Mouse (Mus musculus) spleen, postnatal 36 days (tissue): ENCODE measurements around the gene Ube2k.
A peak's percentile ranks its signal among the peaks of the same experiment; 100 is the strongest.

Source experiments
- DNase-seq, 2 experiments: peaks; one replicate each; pipeline ENCODE4 v3.0.0; 2022; ENCODE audit warnings: low spot score in 2 of 2, mixed read lengths in 1 of 2

Ube2k gene

DNA sequence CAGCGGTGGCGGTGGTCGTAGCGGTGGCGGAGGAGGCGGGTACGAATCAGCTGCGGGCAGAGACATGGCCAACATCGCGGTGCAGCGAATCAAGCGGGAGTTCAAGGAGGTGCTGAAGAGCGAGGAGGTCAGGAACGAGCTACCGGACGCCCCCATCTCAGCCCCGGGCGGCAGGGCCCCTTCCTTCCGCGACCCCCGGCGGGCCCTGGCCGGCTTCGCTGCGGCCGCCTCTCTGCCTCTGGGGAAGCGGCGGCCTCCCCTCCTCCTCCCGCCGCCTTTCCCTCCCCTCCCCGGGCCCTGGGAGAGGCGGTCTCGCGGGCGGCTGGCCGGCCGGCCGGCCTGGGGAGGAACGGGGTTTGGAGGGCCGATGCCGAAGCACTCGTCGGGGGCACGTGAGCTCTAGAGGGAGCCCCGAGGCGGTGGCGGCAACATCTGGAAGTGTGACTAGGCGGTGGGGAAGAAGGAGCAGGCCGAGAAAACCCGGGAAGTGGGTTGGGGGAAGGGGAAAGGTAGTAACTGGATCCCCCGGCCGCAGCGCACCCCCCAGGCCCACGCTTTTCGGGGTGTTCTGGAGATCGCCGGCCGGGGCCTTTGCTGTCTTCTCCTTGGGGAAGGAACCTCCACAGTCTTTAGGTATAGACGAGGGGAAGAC lies 513 bp downstream of the Ube2k start:
- DNase-seq: peak in 1 of 2 experiments; percentile 38

DNA sequence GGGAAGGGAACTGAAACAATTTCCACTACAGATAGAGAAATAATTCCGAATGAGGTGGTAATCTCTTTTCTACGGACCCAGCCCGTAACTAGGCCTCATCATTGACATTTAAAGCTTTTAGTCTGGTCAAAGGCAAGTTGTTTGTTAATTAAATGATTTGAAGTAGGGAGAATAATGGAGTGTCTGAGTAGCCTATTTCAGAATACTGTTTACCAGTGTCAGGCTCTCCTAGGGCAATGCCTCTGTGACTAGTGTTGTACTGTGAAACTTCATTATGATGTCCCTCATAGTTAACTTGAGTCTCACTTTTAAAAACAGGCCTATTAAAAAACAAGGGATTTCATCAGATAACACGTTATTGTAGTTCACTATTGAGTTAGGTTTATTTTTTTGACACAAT lies 1.1 kb downstream of the Ube2k start:
- DNase-seq: no peak

DNA sequence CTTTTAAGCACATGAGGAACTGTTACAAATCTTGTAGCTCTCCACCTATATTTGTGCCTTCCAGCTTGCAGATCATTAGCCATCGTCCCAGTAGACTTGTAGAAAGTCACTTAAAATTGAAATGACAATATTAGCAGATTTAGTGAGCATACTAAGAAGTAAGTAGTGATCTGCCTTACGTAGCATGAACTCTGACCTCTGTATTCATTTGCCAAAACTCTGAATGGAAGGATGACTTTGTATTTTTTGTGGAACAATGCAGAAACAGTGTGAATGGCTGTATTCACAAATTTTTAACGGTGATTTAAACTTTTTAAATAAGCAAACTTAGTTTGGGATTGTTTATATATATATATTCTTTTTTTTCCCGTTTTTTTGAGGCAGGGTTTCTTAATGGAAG lies 1.8 kb downstream of the Ube2k start:
- DNase-seq: no peak

DNA sequence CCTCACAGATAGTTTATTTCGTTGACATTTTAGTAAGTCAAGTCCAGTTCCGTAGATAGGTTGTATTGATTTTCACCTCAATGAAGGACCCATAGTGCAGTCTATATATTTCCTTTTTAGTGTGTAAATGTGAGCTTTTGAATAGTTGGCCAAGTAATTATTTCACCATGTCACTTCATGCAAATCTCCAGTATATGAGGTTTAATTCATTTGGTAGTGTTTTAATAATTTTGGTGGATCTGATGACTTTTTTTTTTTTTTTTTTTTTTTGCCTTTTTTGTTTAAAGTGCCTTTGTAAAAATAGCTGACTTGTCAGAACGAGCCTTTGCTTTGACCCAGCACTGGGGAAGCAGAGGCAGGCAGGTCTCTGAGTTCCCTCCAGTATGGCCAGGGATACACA lies 2.8 kb downstream of the Ube2k start:
- DNase-seq: no peak

DNA sequence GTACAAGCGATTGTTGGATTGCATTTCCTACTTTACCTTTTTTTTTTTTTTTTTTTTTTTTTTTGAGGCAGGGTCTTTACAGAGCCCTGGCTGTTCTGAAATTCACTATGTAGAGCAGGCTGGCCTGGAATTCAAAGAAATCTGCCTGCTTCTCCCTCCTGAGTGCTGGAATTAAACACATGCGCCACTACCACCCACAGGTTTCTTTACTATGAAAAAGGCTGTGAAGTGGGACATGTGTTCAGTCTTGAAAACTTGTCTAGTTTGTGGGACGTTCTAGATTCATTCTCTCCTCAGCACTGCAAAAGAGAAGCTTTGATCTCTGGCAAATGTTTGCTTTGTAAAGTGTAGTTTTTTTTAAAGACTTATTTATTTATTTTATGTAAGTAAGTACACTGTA lies 4.9 kb downstream of the Ube2k start:
- no peak for DNase-seq

DNA sequence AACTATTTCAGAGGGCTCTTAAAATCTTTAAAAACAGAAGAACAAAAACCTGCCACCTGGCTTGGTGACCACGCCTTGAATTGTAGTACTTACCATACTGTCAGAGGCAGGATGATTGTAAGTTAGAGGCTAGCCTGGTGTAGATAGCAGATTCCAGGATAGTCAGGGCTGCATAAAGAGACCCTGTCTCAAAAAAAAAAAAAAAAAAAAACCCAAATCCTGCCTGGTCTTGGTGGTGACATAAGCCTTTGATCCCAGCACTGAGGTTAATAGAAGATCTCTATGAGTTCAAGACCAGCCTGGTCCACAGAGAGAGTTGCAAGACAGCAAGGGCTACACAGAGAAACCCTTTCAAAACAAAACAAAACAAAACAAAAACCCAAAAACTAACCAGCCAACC lies 6.5 kb downstream of the Ube2k start:
- no peak for DNase-seq

DNA sequence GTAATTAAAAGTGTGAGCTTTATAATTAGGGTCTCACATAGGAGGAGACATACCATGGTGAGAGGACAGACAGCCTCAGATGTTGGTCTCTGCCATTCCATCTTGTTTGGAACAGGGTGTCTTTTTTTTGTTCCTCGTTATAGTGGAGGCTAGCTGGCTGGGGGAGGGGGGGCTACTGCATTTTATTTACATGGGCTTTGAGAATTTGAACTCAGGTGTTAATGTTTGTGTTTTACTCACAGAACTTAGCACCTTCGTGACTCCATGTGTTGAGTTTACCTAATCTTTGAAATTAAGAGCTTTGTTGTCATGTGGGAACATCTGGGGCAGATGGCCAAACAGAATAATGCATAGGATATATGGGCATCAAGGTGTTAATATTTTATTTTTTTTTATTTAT lies 7.6 kb downstream of the Ube2k start:
- no peak for DNase-seq

DNA sequence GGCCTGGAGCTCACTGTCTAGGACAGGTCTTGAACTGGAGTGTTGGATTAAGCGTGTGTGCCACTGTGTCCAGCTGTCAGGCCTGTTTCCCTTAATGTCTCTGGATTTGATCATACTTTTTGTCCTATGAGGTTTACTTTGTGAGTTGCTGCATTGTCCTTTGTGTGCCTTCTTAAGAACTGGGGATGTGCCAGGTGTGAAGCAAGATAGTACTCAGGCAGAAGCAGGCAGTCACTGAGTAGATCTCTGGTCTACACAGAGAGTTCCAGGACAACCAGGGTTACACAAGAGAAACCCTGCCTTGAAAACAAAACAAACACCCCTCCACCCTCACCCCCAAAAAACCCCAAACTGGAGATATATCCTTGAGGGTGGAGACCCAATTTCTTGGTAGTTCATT lies 12.6 kb downstream of the Ube2k start:
- DNase-seq: no peak

DNA sequence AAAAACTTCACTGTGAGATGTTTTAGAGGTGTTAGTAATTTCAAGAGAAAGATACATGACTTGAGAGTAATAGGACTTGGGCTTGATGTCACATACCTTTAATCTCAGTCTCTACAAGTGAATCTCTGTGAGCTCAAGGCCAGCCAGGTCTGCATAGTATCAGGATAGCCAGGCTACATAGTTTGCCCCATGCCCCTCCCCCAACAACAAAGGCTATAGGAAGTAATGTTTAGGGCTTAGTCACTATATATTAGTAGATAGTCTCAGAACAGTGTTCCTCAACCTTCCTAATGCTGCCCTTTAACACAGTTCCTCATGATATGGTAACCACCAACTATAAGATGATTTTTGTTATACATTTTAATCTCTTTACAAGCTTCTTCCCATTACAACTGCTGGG lies 20.1 kb downstream of the Ube2k start:
- no peak for DNase-seq

DNA sequence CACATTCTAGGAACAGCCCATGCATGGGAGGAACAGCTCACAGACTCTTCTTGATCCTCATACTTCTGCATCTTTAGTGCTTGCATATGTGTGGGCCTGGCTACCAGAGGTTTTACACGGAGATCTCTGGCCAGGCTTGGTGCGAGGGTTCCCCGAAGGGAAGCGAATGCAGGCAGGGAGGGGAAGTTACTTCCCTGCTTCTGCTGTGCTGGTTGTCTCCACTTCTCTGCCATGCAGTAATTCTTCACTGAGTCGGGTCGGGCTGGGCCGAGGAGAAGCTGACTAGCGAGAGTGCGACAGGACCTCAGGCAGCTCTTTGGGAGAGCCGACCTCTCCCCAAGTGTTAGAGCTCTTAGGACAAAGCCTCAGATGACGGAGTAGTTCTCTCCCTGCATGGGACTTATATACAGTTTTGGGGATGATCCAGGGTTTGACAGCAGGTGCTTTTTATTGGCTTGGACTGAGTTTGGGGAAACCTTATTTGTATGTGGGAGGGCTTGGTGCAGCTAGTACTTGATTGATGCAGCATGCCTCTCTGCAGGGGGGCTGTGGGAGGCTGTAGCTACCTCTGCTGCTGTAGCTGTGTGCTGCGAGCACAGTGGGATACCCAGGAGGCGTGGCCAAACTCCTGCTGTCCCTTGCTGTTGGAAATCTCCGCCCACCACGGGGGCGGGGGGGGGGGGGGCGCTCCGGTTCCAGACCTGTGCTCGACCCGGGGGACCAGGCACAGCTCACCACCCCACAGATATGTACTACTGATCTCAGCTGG lies 24.3 kb downstream of the Ube2k start:
- peak; percentile 2 to 6 for DNase-seq

DNA sequence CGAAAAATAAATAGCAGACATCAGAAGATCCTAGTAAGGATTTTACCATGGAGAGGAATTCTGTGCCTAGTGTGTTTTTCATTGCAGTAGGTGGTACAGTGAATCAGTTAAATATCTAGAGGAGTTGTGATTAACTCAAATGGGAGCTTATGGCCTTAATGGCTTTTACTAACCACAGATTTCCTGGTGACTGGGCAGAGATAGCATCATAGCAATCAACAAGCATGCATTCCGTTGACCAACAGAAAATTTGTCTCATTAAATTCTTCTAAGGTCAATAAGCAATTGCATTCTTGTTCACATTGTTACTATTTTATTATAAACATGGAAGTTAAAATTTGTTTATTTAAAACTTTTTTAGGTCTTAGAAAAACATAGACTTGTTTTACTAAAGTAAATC lies 28.5 kb downstream of the Ube2k start:
- DNase-seq: no peak

DNA sequence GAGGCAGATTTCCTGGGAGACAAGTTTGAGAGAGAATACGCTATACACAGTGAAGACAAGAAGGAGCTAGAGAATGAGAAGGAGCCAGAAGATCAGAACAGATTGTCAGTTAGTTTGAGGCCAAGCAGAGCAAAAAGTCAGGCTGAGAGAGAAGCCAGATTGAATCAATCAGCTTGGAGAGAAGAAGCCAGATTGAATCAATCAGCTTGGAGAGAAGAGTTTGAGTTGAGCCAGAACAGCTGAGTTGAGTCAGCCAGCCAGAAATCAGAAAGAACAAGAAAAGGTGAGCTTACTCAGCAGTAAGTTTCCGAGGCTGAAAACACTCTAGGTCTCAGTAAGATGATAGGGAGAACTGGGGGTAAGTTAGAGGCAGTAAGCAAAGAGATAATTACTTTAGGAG lies 37.8 kb downstream of the Ube2k start:
- DNase-seq: no peak

DNA sequence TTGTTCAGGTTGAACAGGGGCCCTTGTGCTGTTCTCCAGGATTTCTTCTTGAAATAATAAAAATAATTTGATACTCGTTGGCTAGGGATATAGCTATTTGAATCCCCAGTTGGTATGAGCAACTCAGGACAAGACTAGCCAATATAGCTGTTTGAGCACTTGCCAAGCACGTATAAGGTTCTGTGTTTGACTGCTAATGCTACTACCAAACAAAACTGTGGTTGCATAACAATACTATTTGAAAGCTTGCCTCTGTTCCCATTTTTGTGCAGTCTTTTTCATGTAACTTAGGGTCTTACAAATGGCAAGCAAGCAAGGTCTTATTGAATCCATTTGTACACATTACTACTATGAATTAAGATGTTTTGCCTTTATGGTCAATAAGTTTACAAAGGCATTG lies 38.9 kb downstream of the Ube2k start:
- DNase-seq: no peak

DNA sequence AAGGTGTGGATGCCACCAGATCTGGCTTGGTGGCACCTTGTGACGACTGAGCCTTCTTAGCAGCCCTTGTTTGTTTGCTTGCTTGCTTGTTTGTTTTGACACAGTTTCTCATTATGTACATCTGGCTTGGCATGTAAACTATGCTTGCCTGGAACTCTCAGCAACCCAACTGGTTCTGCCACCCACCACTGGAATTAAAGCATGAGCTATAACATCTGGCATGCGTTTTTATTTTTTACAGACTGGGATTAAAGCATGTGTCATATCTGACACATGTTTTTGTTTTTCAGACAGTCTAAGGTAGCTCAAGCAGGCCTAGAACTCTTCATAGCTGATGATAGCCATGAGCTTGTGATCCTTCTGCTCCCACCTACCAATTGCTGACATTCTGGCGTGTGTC lies 41.5 kb downstream of the Ube2k start:
- DNase-seq: no peak

DNA sequence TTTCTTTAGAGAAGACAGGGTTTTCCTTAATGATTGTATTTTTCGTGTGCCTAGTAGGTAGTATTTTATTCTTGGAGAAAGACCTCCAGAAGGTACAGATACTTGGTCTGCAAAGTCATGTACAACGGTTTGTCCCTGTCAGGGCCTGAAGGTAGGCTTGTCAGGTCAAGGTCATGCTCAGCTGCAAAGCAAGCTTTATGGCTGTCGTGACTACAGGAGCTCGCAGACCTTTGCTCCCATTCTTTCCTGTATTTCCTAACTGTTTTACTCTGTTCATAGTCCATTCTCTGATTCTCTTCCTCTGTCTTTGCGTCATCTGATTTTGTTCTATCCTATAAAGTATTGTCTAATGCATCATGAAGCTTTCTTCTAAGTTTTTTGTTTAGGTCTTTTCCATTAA lies 49.3 kb downstream of the Ube2k start:
- DNase-seq: no peak

DNA sequence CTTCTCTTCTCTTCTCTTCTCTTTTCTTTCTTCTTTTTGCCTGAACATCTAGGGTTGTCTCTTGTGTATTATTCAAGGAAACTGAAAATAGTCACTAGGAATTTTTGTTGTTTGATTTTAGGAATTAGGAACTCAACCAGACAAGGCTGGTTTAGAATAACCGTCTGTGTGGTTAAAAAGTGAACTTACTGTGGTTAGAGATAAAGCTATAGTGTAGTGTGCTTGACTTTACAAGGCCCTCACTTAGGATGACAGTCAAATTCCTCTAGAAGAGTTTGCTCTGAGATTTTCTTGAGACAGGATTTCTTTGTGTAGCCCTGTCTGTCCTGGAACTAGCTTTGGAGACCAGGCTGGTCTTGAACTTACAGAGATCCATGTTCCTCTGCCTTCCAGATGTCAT lies 53.2 kb downstream of the Ube2k start:
- no peak for DNase-seq

DNA sequence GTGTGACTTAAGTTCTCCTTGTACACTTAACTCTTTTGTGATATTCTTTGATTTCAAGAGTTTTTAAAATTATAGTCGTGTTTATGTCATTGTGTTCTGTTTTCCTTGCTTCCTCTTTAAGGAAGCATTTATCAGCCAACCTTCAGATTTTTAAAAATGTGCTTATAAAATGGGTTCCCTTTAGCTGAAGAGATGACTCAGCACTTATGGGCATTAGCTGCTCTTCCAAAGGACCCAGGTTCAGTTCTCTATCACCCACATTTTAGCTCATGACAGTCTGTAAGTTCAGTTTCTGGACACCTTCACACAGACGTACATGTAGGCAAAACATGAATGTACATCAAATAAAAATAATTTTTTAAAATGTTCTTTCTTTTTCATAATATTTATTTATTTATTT lies 55.4 kb downstream of the Ube2k start:
- DNase-seq: no peak

DNA sequence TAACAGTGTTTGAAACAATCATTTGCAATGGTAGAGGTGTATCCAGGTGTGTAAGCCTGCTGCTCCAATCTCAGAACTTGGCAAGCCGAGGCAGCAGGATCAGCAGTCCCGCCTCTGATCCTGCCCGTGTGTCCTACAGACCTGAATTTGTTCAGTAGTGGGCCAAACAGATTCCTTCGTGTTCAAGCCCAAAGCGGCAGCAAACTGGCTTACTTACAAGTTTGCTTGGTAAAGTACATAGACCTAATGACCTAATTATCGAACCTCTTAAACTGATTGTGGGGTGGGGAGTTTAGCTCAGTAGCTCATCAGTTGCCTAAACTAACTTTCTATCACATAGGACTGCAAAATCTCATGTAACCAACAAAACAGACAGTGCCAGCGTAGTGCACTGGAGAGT lies 62.6 kb downstream of the Ube2k start:
- no peak for DNase-seq

DNA sequence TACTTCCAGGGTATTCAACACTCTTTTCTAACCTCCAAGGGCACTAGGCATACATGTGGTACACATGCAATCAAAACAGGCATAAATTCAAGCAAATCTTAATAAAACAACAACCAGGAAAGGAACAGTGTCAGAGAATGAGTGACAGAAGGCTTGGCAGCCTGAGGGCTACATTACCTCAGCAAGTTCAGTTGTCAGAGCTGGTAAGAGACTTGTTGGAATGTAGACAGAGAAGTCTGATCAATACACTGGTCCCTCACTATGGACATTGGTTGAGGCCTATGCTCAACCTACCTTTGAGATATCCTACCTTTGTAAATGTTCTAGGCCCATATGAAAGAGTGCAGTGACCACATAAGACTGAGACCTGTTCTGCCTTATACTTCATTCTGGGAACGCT lies 69.8 kb downstream of the Ube2k start:
- no peak for DNase-seq

DNA sequence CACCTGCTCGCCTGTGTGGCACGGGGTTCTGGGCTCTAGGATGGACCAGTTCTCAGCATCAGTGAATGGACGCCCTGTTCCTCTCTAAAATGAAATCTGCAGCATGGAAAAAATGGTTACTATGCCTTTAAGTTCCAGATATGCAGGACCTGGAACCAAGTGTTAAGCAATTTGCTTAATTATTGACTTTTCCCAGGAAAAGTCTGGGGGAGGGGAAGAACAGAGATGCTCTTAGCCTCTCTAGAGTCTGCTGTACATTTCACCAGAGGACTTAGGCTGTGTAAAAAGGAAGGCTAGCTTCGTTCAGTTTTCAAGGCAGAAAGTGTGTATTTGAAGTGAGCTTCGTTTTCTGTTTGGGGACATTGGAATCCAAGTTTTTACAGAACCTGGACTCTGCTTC lies 72.7 kb downstream of the Ube2k start:
- no peak for DNase-seq

DNA sequence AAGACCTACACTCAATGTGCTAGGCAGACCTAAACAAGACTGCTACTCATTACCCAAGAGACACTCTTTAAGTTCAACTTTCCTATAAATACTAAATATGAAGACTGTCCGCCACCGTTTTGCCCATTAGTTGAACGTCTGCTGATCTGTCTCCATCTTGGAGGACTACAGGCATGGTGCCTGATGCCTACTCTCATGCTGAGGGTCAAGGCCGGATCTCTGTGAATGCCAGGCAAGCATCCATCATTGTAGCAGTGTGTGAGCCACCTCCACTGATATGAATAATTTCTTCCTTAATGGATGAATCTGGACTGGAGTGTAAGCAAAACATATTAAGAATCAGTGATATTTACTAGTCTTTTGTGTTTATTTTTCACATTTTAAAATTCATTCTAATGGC lies 73.5 kb downstream of the Ube2k start:
- no peak for DNase-seq

DNA sequence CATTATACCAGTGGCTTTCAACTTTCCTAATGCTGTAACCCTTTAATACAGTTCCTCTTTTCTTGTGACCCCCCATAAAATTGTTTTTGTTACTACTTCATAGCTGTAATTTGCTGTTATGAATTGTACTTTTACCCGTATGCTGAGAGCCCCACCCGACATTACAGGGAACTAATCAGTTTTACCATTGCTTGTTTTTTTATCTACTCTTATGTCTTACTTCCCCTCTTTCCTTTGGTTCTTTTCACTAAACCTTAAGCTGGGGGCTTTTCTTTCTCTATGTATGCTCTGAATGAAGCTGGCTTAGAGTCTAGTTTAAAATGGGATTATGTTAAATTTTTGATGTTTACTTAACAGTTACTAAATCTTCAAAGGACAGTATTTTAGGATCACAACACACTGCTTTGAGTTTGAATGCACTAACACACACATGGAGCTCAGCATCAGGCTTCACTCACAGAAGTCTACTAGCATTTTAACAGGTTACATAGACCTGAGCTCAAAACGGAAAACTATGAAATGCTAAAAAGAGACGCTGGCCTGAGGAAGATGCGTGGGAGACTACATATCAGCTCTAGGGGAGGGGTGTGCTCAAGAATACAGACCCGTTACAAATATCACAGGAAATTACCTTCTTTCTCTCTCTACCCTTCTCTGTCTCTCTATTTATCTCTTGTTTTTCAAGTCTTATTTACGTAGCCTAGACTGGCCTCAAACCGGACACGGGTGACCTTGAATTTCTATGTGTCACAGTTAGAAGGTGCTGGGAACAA lies 76.3 kb downstream of the Ube2k start:
- no peak for DNase-seq

DNA sequence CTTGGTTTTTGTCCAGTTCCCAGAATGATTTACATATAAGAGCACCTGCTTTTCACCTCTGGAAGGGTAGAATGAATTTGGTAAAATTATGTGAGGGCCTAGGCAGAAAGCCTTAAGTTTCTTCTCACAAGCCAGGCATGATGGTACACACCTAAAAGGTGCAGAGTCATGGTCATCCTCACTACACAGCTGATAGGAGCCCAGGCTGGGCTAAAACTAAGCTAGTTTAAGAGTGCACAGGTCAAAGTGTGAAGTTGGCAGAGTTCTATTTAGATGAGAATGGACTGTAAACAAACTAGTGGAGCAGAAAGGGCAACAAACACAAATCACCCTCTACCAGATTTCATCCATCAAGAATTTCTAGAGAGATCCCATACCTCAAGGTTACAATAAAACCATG lies 87.3 kb downstream of the Ube2k start:
- no peak for DNase-seq
